Mouse (Mus musculus) hematopoietic stem cell, adult 5-6 weeks (primary cell): ENCODE data around the gene 4930412O13Rik. TPM values are rescaled to one million over a fixed set of nuclear protein-coding genes. Genes with fewer than 3 reads are reported as not detected.
A peak's percentile ranks its signal among the peaks of the same experiment; 100 is the strongest.

Experiments used
- ATAC-seq, 2 experiments: fragments of 125-278 bp in 1 of 2; replicated peaks in 1 of 2; 2 replicates each; pipeline ENCODE4 v1.8.0; 2016 to 2017; ENCODE audit warnings: inconsistent platforms in 2 of 2, mild to moderate bottlenecking in 2 of 2, moderate number of reproducible peaks in 2 of 2, low read depth in 1 of 2, moderate TSS enrichment in 1 of 2; ENCODE audit not compliant: low FRiP score in 2 of 2, poor library complexity in 2 of 2, severe bottlenecking in 2 of 2, insufficient read depth in 1 of 2, low TSS enrichment in 1 of 2
- total RNA-seq: library from RNA; stranded (forward); fragments of 172-1452, 232-1000 nt; gene quantifications from 2 replicates; pipeline ENCODE4 v1.2.3, GENCODE M21; 2017

The 4930412O13Rik gene
- not detected in 2 replicates for total RNA-seq

DNA sequence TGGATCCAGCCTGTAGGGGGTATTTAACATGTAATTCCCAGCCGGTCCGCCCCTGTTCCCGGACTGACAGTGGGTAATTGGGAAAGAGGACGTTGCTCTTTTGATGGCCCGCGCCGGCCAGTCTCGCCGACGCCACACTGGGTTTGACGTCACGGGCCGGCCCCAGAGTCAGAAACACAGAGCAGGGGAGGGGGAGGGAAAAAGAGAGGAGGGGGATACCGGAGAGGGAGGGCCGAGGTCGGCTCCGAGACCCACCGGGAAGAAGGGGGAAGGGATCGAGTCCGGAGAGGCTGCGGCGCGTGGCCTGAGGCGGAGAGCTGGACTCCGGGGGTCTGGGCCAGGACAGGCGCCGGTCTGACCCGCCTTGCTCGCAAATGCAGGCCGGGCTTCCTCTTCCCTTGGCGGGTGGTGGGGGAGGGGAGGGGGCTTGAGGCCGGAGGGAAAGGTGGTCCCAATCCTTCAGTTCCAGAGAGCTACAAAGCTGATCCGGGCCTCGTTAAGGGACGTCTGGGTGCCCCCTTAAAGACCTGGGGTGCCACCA, at the start of gene 4930412O13Rik:
Gene 4930412O13Rik (plus strand): TSS at position 202 of the 541 bp plus-strand sequence.
- ATAC-seq = no peak

DNA sequence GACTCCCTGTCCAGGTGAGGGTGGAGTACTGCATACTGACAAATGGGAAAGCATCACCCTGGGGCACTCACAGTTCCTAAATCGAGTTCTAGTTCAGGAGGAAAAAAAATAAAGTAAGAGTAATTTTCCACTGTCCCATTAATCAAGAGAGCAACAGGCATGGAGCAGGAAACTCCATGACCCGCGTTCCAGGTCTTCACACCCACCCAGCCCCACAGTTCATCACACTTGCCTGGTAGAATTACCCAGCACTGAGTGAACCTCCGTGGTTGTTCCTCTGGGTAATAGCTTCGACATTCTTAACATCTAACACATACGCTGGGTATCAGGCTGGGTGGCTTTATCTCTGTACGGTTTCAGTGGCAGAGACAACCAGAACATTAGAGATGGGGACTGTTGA, 47.3 kb upstream of the 4930412O13Rik start:
- no peak for ATAC-seq

DNA sequence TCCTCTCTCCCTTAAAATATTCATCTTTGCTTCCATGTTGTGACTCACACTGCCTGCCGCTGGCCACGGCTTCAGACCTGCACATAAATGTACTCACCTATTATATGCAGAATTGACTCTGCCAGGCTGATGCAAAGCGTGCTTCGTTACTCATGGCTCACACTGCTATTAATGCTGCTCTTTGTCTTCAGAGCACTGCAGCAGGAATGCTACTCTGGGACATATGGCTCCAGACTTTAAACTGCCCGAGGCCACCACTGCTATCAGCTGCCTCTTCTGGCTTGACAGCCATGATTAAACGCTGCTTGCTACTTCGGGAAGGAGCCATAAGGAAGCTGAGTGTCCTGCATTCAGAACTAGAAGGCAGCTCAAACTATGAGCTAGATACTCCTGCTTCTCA, 45.9 kb upstream of the 4930412O13Rik start:
- no peak for ATAC-seq

DNA sequence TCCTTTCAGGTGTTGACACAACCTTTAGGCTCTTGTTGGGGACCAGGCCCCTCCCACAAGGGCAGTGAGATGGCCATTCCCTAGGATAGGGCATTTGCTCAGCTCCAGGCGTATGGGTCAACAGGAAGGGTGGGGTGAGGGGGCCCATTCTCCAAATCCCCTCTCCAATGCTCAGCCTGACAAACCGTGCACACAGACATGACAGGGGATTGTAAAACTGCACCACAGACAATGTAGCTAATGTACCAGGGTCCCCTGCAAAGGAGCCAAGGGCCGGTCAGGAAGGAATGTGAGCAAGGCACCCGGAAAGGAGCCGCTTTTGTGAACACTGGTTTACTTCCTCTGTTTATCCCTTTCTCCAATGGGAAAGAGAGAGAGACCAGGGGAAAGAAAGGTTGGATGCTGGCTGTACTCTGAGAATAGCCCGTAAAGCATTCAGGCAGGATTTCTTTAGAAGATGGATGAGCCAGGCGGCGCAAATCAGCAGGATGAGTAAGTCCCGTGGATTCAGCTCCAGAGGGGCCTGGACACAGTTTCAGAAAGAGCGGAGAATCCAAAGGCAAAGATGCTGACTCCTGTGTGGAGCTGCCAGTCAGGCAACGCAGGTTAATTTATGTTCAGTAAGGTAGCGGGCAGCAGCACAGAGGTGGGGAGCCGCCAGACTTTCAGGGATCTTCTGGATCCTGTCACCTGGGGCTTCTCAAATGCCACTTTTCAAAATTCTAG, 28.0 kb upstream of the 4930412O13Rik start:
- ATAC-seq = no peak

DNA sequence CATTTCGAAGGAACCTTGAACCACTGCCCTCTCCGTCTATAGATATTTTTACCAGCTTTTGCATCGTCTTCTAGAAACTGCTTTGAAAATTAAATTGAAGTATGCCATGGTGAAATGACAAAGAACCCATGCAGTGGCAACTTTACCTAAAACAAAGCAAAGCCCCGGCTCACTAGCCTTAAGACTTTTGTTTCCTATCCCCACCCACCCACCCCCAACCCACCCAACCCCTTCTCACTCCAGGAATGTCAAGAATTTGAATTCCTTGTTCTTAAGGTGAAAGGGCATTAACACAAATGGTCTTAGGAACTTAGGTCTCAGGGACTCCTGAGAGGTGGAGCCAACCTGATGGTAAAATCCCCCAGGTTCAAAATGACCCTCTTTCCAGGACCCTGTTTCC, 25.2 kb upstream of the 4930412O13Rik start:
- ATAC-seq = no peak

DNA sequence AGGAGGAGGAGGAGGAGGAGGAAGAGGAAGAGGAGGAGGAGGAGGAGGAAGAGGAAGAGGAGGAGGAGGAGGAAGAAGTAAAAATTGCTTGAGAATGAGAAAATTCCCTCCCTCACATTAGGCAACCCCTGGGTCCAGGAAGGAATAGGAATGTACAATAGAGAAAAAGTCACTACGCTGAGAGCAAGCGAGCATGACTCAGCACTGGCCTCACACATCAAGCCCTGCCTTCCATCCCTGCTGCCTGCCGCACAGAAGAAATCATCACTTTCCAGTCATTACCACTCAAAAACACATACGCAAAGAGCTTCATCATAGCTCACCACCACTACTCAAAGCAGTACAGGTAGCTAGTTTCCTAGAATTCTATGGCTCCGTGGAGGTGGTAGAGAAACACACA, 20.4 kb upstream of the 4930412O13Rik start:
- peak; percentile 67 to 77 for ATAC-seq

DNA sequence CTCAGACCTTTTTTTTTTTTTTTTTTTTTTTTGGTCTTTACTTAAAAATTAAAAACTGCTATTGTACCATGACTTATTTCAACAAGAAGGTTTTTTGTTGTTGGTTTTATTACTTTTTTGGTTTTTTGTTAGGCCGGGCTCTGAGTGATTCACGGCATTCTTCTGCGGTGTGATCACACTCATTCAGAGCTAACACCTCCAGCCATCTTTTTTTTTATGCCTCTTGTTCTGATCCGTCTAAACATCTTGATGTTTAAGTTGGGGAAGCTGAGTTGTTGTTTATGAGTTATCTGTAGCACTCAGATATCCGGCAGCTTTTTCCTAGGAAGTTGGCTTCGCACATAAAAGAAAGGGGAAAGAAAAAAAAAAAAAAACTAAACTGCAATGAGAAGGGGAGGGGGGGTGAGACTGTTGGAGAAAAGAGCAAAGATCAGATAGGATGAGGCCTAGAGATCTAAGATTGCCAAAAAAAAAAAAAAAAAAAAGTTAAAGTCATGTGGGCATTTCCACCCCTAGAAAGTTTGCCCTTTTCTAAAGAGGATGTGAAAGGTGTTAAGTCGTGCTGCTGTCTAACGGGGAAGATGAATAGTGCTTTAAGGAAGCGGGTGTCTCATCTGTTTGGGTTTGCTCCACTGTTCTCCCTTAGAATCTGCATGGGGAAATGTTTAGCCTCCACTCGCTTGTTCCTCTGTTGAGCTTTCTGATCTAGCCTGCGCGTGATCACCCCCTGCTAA, 13.8 kb upstream of the 4930412O13Rik start:
- no peak for ATAC-seq

DNA sequence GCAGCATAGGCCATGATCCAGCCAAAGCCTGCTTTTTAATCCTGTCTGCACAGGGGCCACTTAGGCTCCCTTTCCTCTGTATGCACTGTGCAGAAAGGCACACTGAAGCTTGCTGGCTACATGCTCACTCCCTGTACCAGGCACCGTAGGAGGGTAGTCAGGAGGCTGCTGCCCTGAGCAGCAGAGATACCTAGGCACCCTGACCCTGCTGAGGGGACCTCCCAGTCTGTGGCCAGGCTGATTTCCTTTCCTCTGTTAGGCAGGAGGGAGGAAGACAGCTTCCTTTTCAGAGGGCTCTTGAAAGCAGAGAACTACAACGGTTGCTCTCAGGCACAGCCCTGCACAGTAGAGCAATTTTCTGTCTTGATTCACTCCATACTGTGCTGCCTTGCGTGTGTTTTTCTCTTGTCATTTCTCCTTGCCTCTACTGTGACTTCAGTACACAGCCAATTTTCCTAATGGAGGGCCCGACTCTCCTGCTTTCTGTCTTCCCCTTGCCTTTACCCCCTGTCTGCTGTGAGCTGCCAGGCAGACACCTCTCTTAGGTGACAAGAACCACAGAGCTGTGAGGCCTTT, 9.8 kb upstream of the 4930412O13Rik start:
- ATAC-seq = peak; percentile 57

DNA sequence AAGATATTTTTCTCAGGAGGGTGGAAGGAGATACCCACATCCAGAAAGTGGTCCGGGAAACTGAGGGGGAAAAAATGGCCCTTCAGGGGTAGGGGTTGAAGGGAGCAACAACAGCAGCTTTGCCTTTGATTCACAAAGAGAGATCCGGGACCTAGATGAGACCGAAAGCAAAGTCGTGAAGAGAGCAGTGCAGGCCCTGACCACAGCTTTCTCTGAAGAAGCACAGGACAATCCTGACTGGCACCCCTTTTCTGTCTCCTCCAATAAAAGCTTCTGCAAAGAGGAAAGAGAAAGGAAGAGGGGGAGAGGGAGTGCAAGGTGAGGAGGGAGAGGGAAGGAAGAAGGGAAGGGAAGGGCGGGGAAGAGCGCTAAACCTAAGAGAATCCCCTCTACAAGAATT, 9.3 kb upstream of the 4930412O13Rik start:
- no peak for ATAC-seq

DNA sequence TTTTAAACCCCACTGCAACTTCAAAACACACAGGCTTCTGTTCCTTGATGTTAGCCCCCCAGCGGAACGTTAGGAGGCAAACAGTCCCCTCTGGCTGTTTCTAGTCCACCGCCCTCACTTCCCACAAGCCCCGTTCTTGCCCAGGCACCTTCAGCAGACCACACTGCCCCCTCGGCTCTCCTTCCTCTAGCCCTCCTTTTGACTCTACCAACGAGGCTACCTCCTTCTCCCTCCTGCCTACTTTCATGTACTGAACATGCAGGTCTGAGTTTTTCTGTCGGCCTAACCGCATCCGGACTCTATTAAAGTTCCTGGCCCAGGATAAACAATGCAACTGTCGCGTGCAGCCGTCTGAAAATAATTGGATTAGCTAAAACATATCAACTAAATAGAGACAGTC, 8.4 kb upstream of the 4930412O13Rik start:
- peak in 1 of 2 experiments; percentile 19; a peak in 1 of 4 replicates for ATAC-seq

DNA sequence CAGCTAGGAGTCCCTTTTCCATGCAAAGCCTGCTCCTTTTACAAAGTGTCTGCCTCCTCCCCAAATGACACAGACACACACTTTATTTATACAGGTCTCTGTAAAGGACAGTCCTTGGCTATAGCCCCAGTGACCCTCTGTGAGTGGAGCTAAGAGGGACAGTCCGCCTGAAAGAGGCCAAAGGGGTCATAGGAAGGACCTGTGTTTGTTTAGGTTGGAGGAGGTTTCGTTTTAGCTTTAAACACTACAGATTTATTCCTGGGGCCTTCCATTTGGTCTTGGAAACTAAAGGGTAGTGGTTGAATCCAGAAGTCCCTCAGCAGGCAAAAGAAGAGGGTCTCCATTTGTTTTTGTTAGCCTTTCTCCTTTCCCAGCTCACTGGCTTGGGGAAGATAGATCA, 7.3 kb upstream of the 4930412O13Rik start:
- ATAC-seq = no peak

DNA sequence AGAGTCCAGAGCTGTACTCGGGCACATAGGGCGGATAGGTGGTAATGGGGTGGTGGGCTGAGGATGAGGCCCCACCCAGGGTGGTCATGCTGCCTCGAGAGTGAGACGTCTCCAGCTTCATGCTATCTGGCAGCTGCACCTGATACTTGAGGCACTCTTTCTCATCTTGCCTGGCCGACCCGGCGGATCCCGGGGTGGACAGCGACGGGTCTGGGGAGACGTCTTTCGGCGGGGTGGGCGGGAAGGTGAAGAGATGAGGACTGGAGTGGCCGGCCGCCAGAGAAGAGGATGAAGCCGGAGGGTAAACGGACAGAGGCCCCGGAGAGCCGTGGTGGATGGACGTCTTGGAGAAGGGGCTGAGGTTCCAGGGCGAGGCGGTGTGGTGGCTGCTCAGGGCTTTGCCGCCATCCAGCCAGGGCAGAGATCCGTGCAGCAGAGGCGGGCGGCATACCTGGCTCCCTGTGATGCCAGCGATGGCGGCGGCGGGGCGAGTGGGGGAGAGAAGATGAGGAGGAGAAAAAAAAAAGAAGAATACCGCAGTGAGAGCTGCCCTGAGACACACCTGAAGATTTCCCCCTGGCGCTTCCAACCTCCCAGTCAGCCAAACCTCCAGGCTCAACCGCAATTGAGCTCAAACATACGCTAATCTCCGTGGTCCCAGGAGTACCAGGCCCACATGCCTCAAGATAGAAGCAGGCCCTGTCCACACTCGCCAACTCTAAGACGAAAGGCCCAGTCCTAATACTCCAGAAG, 6.4 kb upstream of the 4930412O13Rik start:
- ATAC-seq = no peak

DNA sequence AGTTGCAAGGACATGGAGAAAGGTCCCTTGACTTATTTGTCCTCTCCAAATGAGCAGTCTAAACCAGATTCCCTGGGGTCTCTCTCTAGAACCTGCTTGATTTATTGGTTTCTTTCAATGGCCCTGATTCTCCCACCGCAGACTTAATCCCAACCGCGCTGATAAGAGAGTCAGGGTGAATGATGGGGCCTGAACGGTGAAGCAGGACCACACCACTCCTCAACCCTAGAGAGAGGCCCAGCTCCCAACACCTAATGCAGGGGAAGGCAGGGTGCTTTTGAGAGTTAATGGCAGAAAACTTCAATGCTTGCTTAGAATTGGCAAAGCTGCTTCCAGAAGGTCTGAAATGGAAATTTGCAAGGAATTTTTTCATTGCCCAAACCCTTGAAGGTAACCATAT, 5.8 kb upstream of the 4930412O13Rik start:
- ATAC-seq = no peak

DNA sequence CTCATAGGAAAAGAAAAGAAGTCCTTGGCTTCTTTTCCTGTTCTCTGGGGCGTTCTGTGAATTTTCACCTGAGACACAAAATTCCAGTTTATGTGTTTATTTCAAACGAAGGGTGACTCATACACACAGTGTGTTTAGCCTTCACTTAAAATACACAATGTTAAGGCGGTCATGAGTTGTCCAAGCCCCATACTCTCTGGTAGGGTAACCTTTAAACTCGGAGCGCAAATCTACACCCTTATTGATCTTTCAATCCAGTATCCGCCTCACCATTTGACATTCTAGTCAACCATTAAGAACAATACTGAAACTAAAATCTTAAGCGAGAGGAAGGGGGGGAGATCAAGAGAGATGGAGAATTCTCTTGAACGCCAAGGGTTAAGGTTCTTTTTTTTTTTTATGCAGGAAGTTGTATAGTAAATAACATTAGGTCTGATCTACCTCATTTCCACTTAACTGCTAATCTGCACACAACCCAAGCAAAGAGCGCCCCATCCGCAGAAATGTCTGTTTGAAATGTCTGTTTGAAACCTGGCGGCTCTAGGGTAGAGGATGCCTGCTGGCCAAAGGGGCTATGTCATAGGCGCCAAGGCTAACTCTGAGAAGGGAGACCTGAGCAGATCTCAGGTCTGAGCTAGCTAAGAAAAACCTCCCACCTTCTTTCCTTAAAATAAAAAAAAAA, 5.2 kb upstream of the 4930412O13Rik start:
- no peak for ATAC-seq

DNA sequence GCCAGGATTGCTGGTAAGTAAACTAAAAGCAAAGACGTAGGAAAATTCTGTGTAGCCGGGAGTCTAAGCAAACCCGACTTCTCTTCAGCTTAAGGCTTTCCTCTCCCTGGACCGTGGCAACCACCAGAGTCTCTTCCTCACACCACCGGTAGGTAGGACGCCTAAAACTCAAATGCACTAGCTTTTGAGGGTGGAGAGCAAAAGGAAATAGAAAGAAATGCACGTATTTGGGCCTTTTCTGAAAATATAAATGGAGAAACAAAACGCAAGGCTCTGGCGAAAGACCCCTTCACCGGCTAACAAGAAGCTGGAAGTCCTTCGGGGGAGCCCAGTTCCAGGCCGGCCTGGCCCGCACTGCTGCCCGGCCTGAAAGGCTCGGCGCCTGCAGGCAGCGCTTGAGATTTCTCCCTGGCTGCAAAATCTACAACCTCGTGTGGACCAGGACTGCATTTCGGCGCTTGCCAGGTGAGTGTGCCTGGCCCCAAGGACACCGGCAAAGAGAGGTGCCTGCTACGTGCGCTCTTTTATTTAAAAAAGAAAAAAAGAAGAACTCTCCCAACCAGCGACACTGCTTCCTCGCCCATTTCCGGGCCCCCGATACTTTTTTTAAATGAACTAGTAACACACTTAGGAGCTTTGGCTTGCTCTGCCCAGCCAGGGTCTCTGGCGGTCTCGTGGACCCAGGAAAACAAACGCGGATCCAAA, 4.3 kb upstream of the 4930412O13Rik start:
- ATAC-seq = no peak

DNA sequence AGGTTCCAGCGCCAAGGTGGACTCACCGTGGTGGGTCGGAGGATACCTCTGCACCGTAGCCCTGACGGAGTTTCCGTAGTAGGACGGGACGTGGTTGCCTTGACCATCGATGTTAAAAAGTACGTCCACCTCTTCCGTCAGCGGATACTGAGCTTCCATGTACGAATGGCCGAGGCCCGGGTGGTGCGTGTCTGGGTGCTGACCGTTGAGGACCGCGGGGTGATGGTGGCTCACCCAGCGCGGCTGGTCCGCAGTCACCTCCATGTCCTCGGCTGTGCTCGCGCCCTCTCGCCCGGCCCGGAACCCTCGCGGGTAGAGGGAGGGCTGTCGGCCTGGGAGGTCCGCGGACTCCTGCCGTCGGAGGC, 3.7 kb upstream of the 4930412O13Rik start:
- no peak for ATAC-seq
